Mouse (Mus musculus): ENCODE measurements around the gene Tcte1.

- TF ChIP-seq TAL1 (IDR thresholded peaks at IDR 0.05; ENCODE audit: low read length), result no peak
- no peak for TF ChIP-seq GATA1 (IDR thresholded peaks at IDR 0.05; ENCODE audit: low read length)
These were observed 49.2 kb downstream of the Tcte1 start for GRCm38 (mm10) chr17:45572103-45573086.
